Mouse (Mus musculus) embryonic fibroblast, embryonic 13.5 days (primary cell): ENCODE results near the gene Daam1.

Experiments used
- CTCF ChIP-seq: IDR thresholded peaks from 2 replicates; pipeline ENCODE4 v1.5.1; 2011; ENCODE audit warnings: mild to moderate bottlenecking, control low read depth, low read length, moderate library complexity, borderline replicate concordance; ENCODE audit not compliant: insufficient read depth
- POLR2A ChIP-seq: IDR thresholded peaks from 2 replicates; pipeline ENCODE4 v1.6.1; 2011; ENCODE audit warnings: low read depth, mild to moderate bottlenecking, control low read depth, low read length, moderate library complexity

DNA sequence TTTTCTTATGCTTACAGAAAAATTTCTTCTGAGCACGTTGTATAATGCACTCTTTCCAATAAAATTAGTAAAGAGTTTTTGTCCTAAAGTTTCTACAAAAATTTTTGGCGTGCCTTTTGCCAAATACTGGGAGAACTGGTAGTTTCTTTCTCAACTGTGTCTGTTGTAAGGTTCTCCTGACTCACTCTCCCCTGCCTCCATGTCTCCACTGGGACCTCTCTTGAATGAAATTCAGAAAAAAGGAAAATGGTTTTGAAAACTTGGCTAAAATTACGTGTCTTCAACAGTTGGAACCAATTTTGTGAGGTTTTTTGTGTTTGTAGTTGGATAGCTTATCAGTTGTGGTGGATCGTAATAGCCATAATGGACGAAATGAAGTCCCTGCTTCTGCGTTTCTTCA lies 43.7 kb downstream of the Daam1 start:
- no peak for TF ChIP-seq POLR2A
- TF ChIP-seq CTCF = no peak
